7 mouse cellular contexts compared by ENCODE assay signal in the genomic region with DNA sequence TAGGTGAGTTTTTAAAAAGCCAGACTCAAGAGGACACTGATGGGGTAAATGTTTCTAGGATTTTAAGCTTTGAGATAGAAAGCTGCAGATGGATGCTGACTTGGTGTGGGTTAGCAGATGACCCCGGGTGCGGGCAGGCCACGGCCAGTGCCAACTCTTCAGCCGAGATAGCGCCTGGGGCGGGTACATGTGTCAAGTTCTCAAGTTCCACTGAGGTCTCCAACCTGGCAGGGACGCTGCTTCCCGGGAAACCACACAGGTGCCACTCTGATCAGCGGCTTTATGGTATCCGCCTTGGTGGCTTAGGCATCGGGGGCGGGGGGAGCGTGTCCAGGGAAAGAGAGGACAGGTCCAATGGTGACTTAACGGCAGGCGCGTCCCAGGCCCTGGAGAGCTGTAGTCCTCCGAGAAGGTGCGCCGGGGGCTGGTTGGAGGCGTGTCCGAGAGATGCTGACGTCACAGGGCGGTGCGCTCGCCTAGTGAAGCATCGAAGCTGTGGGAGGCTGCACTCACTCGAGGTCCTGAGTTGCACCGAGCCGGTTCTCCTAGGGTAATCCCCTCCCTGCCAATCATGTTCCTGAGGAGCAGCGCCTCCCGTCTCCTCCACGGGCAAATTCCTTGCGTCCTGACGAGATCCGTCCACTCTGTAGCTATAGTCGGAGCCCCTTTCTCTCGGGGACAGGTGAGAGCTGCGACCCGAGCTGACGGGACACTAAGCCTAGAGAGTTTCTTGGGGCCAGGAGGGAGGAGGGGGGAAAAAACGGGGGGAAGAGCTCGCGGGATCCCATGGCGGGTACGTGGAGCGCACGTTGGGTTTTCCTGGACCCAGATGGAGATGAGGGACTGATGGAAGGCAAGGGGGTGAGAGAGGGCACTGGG. TPM values are rescaled to one million over a fixed set of nuclear protein-coding genes. Genes with fewer than 3 reads are reported as not detected.
DNase-seq lines count a peak whose midpoint lies in the region; ATAC-seq and TF ChIP-seq lines count a peak whose summit lies in the region.

Gene Arg2 (plus strand): TSS at position 479 of the 879 bp plus-strand sequence.

- no peak within 1 kb of the TSS for H3K27ac ChIP-seq in embryonic facial prominence, embryonic 11.5 days (replicated peaks; ENCODE audit: low read depth, low read length)
- no peak within 1 kb of the TSS for H3K27ac ChIP-seq in heart, adult 2 months
- no peak within 1 kb of the TSS for H3K27ac ChIP-seq in limb, embryonic 12.5 days
- peak within 1 kb of the TSS; percentile 64 for H3K27ac ChIP-seq in midbrain, embryonic 14.5 days (replicated peaks; ENCODE audit: low read depth, low read length)

- TF ChIP-seq POLR2A in heart, adult 2 months (IDR thresholded peaks at IDR 0.05; ENCODE audit: insufficient read depth, low read depth, low read length): no peak

- H3K79me2 ChIP-seq in heart, adult 2 months (replicated peaks; ENCODE audit: control insufficient read depth, insufficient read depth, low read length): no peaks in the 10 kb centered on the region

- peak within 1 kb of the TSS; percentile 95 for H3K4me2 ChIP-seq in embryonic facial prominence, embryonic 11.5 days (ENCODE audit: low read depth, low read length)
- peak within 1 kb of the TSS; percentile 93 for H3K4me2 ChIP-seq in limb, embryonic 12.5 days
- peak within 1 kb of the TSS; percentile 91 for H3K4me2 ChIP-seq in midbrain, embryonic 14.5 days (ENCODE audit: low read length)

- H3K9me3 ChIP-seq in embryonic facial prominence, embryonic 11.5 days (replicated peaks; ENCODE audit: control insufficient read depth, low read length): no peaks in the 10 kb centered on the region
- H3K9me3 ChIP-seq in limb, embryonic 12.5 days: no peaks in the 10 kb centered on the region
- H3K9me3 ChIP-seq in midbrain, embryonic 14.5 days (ENCODE audit: control insufficient read depth, low read length): no peaks in the 10 kb centered on the region

- under 1% methylated on average over 47 of the region's 47 CpGs for WGBS in embryonic facial prominence, embryonic 11.5 days
- 1% methylated on average over 47 of the region's 47 CpGs for WGBS in heart, adult 2 months
- under 1% methylated on average over 47 of the region's 47 CpGs for WGBS in limb, embryonic 12.5 days
- WGBS in midbrain, embryonic 14.5 days: under 1% methylated on average over 47 of the region's 47 CpGs

- peak within 1 kb of the TSS; percentile 49 for H3K9ac ChIP-seq in embryonic facial prominence, embryonic 11.5 days (replicated peaks; ENCODE audit: low read length)
- no peak within 1 kb of the TSS for H3K9ac ChIP-seq in heart, adult 2 months (ENCODE audit: low read depth, low read length)
- H3K9ac ChIP-seq in limb, embryonic 12.5 days (replicated peaks): peak within 1 kb of the TSS; percentile 53
- peak within 1 kb of the TSS; percentile 68 for H3K9ac ChIP-seq in midbrain, embryonic 14.5 days (replicated peaks; ENCODE audit: low read length)

- intact Hi-C loops in heart, adult 2 months (cut with DNase I): no loop called here

- H3K4me1 ChIP-seq in embryonic facial prominence, embryonic 11.5 days (ENCODE audit: control insufficient read depth, insufficient read depth, low read length): no peaks in the 10 kb centered on the region; the same call in 1 of the 2 replicates
- H3K4me1 ChIP-seq in heart, adult 2 months (ENCODE audit: control insufficient read depth, insufficient read depth, low read length): no peaks in the 10 kb centered on the region
- peaks cover 11% of the 10 kb centered on the region for H3K4me1 ChIP-seq in limb, embryonic 12.5 days (replicated peaks)
- H3K4me1 ChIP-seq in midbrain, embryonic 14.5 days (ENCODE audit: control insufficient read depth, insufficient read depth, low read length): 0 out of 2 replicates have a peak, but pooled peaks cover 6% of the 10 kb centered on the region

- TF ChIP-seq CTCF in heart, adult 2 months (IDR thresholded peaks at IDR 0.05): no peak

- H3K27me3 ChIP-seq in embryonic facial prominence, embryonic 11.5 days (ENCODE audit: control insufficient read depth, insufficient read depth, low read length): peaks cover 15% of the 10 kb centered on the region
- H3K27me3 ChIP-seq in heart, adult 2 months (ENCODE audit: control insufficient read depth, insufficient read depth, low read length): peaks cover 10% of the 10 kb centered on the region
- peaks cover 49% of the 10 kb centered on the region for H3K27me3 ChIP-seq in limb, embryonic 12.5 days
- peaks cover 15% of the 10 kb centered on the region for H3K27me3 ChIP-seq in midbrain, embryonic 14.5 days (ENCODE audit: control insufficient read depth, insufficient read depth, low read length)

- peak; percentile 90 for ATAC-seq in embryonic facial prominence, embryonic 11.5 days (replicated peaks; ENCODE audit: insufficient number of reproducible peaks, low FRiP score, low TSS enrichment, low read depth)
- peak; percentile 95 for ATAC-seq in limb, embryonic 12.5 days (ENCODE audit: insufficient number of reproducible peaks, insufficient read depth, low FRiP score, low TSS enrichment, low read depth)
- peak; percentile 91 for ATAC-seq in midbrain, embryonic 14.5 days (ENCODE audit: low FRiP score, low TSS enrichment)

- H3K36me3 ChIP-seq in embryonic facial prominence, embryonic 11.5 days (replicated peaks; ENCODE audit: control insufficient read depth, insufficient read depth, low read depth, low read length): no peaks in the 10 kb centered on the region
- no peaks in the 10 kb centered on the region for H3K36me3 ChIP-seq in heart, adult 2 months (ENCODE audit: control insufficient read depth, insufficient read depth, low read length)
- H3K36me3 ChIP-seq in limb, embryonic 12.5 days: no peaks in the 10 kb centered on the region
- H3K36me3 ChIP-seq in midbrain, embryonic 14.5 days (ENCODE audit: control insufficient read depth, insufficient read depth, low read length): no peaks in the 10 kb centered on the region

- TF ChIP-seq EP300 in heart, adult 2 months (IDR thresholded peaks at IDR 0.05; ENCODE audit: insufficient read depth, low read depth, low read length): no peak

- peak; percentile 4 to 5 for DNase-seq in adrenal gland, postnatal 4 days (ENCODE audit: low spot score in 2 of 2)
- DNase-seq in embryonic facial prominence, embryonic 11.5 days (ENCODE audit: low spot score): peak; percentile 85
- DNase-seq in heart, adult 2 months: peak; percentile 38 to 41
- DNase-seq in kidney, adult 9 months: peak; percentile 77
- peak; percentile 90 for DNase-seq in midbrain, embryonic 14.5 days
- peak; percentile 66 to 75 for DNase-seq in spleen, adult 18-20 months

- peak within 1 kb of the TSS; percentile 47 for H3K4me3 ChIP-seq in embryonic facial prominence, embryonic 11.5 days (ENCODE audit: low read depth, low read length)
- peak within 1 kb of the TSS; percentile 24 for H3K4me3 ChIP-seq in heart, adult 2 months
- H3K4me3 ChIP-seq in limb, embryonic 12.5 days (replicated peaks): peak within 1 kb of the TSS; percentile 52
- H3K4me3 ChIP-seq in midbrain, embryonic 14.5 days (replicated peaks; ENCODE audit: low read depth, low read length): peak within 1 kb of the TSS; percentile 56

RNA-seq across cellular contexts. Expression of gene Arg2, which starts in this region (rescaled TPM):
- total RNA-seq in adrenal gland, postnatal 4 days (2021): 1 to 10 TPM in 1 of 2 experiments, under 1 TPM in 1; 0.65 to 1.1 TPM
- polyA plus RNA-seq in embryonic facial prominence, embryonic 11.5 days (2014; fragmentation: Nextera tagmentation; extraction: Ambion mirVana): 4.3 and 5.7 TPM in 2 replicates
- total RNA-seq in heart, adult 2 months (2021): not detected
- polyA plus RNA-seq in heart, adult 2 months (2012; rRNA removed): 0.16 TPM in 1 of 2 replicates, not detected in the other
- polyA plus RNA-seq in limb, embryonic 12.5 days (2016; fragmentation: Nextera tagmentation; extraction: Ambion mirVana): 1.2 and 1.4 TPM in 2 replicates
- polyA plus RNA-seq in midbrain, embryonic 14.5 days (2014; fragmentation: Nextera tagmentation; extraction: Ambion mirVana): 31.1 and 35.8 TPM in 2 replicates

Comparison
In these comparisons a context has a peak if more than half of its experiments do, and no peak if none do; other contexts are left out.
1. Peak in DNase-seq and H3K4me3 ChIP-seq in heart, adult 2 months; RNA of the gene not detected or under 1 TPM.
2. DNase-seq: peak in every context shown above with its lines; median percentile 90 in midbrain, embryonic 14.5 days; 85 in embryonic facial prominence, embryonic 11.5 days; 77 in kidney, adult 9 months; 70 in spleen, adult 18-20 months; 40 in heart, adult 2 months; 4 in adrenal gland, postnatal 4 days.